9 mouse cellular contexts compared by ENCODE assay signal in genomic region chr1:154796685-154797084, GRCm38 (mm10).
DNase-seq lines count a peak whose midpoint lies in the region; ATAC-seq and TF ChIP-seq lines count a peak whose summit lies in the region.
"Had no signal": no experiment of that assay in that cellular context is flagged by ENCODE, and none has a peak within 500 bp of the region (broad histone marks: within the 10 kb centered on the region; RNA-seq: fewer than 3 reads in every experiment).

No protein-coding gene starts in this region.

- WGBS in lung, embryonic 14.5 days: 49% methylated on average over 2 of the region's 2 CpGs

- no peaks in the 10 kb centered on the region for H3K9me3 ChIP-seq in lung, embryonic 14.5 days (ENCODE audit: low read depth, low read length)
- H3K9me3 ChIP-seq: lung, embryonic 15.5 days had no signal

- no peak overlapping the region for H3K4me3 ChIP-seq in lung, embryonic 14.5 days (ENCODE audit: low read depth, low read length)
- H3K4me3 ChIP-seq: lung, embryonic 15.5 days had no signal

- H3K27ac ChIP-seq in lung, embryonic 14.5 days (ENCODE audit: low read depth): no peak overlapping the region
- H3K27ac ChIP-seq: lung, embryonic 15.5 days had no signal

- H3K4me1 ChIP-seq in lung, embryonic 14.5 days (ENCODE audit: insufficient read depth): no peaks in the 10 kb centered on the region
- H3K4me1 ChIP-seq: lung, embryonic 15.5 days had no signal

- no peaks in the 10 kb centered on the region for H3K36me3 ChIP-seq in lung, embryonic 14.5 days (ENCODE audit: insufficient read depth)
- H3K36me3 ChIP-seq: lung, embryonic 15.5 days had no signal

- no peak for ATAC-seq in lung, embryonic 14.5 days (ENCODE audit: insufficient read depth)
- no peak for ATAC-seq in granulocyte monocyte progenitor cell, adult 5-6 weeks (replicated peaks; ENCODE audit: poor library complexity, severe bottlenecking)

- no peak overlapping the region for H3K9ac ChIP-seq in lung, embryonic 14.5 days
- H3K9ac ChIP-seq: lung, embryonic 15.5 days had no signal

- peak; percentile 62 for TF ChIP-seq CTCF in lung, embryonic 14.5 days (IDR thresholded peaks at IDR 0.05; ENCODE audit: low read depth)

- H3K27me3 ChIP-seq in lung, embryonic 14.5 days (ENCODE audit: insufficient read depth, low read length): no peaks in the 10 kb centered on the region
- H3K27me3 ChIP-seq: lung, embryonic 15.5 days had no signal

- DNase-seq in adrenal gland, postnatal 14 days: peak; percentile 48
- no peak for DNase-seq in adrenal gland, postnatal 4 days (ENCODE audit: low spot score in 2 of 2)
- peak; percentile 37 for DNase-seq in lung, embryonic 14.5 days
- no peak for DNase-seq in lung, postnatal 25 days (ENCODE audit: low spot score)
- DNase-seq in cerebellum, postnatal 14 days: peak; percentile 81 to 91
- DNase-seq in lung, postnatal 10 days: peak; percentile 24
- no peak for DNase-seq in layer of hippocampus, postnatal 14 days (ENCODE audit: low spot score in 2 of 2)

- no peak overlapping the region for H3K4me2 ChIP-seq in lung, embryonic 14.5 days
- H3K4me2 ChIP-seq: lung, embryonic 15.5 days had no signal

Comparison
In these comparisons a context has a peak if more than half of its experiments do, and no peak if none do; other contexts are left out.
1. DNase-seq: peak in adrenal gland, postnatal 14 days (single experiment), lung, embryonic 14.5 days (single experiment), cerebellum, postnatal 14 days (2 of 2) and lung, postnatal 10 days (single experiment); none in adrenal gland, postnatal 4 days (0 of 2), lung, postnatal 25 days (single experiment) and layer of hippocampus, postnatal 14 days (0 of 2).